Mouse (Mus musculus): ENCODE measurements around the gene Dusp23. TPM values are rescaled to one million over a fixed set of nuclear protein-coding genes. Genes with fewer than 3 reads are reported as not detected.

Dusp23 gene
- polyA plus RNA-seq (2012; fragmentation: generic; extraction: Trizol) = 0.89 TPM
- long read RNA-seq, experiment 1, partial matches to known transcripts = 0 of 1 reads
- long read RNA-seq, experiment 1, other reads (novel, unspliced or antisense) = 0 of 1 reads
- long read RNA-seq, experiment 2 = 0 reads

- no peaks in the 10 kb centered on the region for H3K36me3 ChIP-seq (ENCODE audit: control insufficient read depth, insufficient read depth)
- peak within 1 kb of the TSS; percentile 25 for H3K4me3 ChIP-seq (ENCODE audit: insufficient read depth, poor library complexity, severe bottlenecking)
- H3K79me2 ChIP-seq (ENCODE audit: control insufficient read depth, insufficient read depth) = no peaks in the 10 kb centered on the region
- H3K27me3 ChIP-seq (ENCODE audit: control insufficient read depth, insufficient read depth, insufficient read length) = no peaks in the 10 kb centered on the region
- peak within 1 kb of the TSS; percentile 93 for H3ac ChIP-seq (ENCODE audit: control insufficient read depth, insufficient read length, low read depth)
- peak; percentile 68 for TF ChIP-seq CTCF (IDR thresholded peaks at IDR 0.05; ENCODE audit: control insufficient read depth, insufficient read depth, insufficient read length)
- no peak for TF ChIP-seq MAX (IDR thresholded peaks at IDR 0.05)
- no peaks in the 10 kb centered on the region for H3K79me3 ChIP-seq (ENCODE audit: low read depth)
Measured at GRCm38 (mm10) chr1:172632451-172633326, at the start of gene Dusp23. Dusp23 (minus strand) TSS chr1:172632962.

- H3K79me2 ChIP-seq (ENCODE audit: control insufficient read depth, insufficient read depth) = no peaks in the 10 kb centered on the region
- no peak overlapping the region for H3ac ChIP-seq (ENCODE audit: control insufficient read depth, insufficient read length, low read depth)
- H3K79me3 ChIP-seq (ENCODE audit: low read depth) = no peaks in the 10 kb centered on the region
- H3K36me3 ChIP-seq (ENCODE audit: control insufficient read depth, insufficient read depth) = no peaks in the 10 kb centered on the region
- TF ChIP-seq MAX (IDR thresholded peaks at IDR 0.05) = no peak
- TF ChIP-seq CTCF (IDR thresholded peaks at IDR 0.05; ENCODE audit: control insufficient read depth, insufficient read depth, insufficient read length) = no peak
- no peak for TF ChIP-seq USF1 (IDR thresholded peaks at IDR 0.05; ENCODE audit: low read depth)
- no peak for TF ChIP-seq MYOD1 (IDR thresholded peaks at IDR 0.05; ENCODE audit: control insufficient read depth, insufficient read length, low read depth)
- H3K4me3 ChIP-seq (ENCODE audit: insufficient read depth, poor library complexity, severe bottlenecking) = no peak overlapping the region
- no peaks in the 10 kb centered on the region for H3K27me3 ChIP-seq (ENCODE audit: control insufficient read depth, insufficient read depth, insufficient read length)
Measured at GRCm38 (mm10) chr1:172680742-172681141, 48.0 kb upstream of the Dusp23 start.

- Histone ChIP-seq H3K27me3 (ENCODE audit: control insufficient read depth, insufficient read depth, insufficient read length) (no peaks in the 10 kb centered on the region), H3ac (ENCODE audit: control insufficient read depth, insufficient read length, low read depth) (no peak overlapping the region), H3K36me3 (ENCODE audit: control insufficient read depth, insufficient read depth) (no peaks in the 10 kb centered on the region), H3K79me3 (ENCODE audit: low read depth) (no peaks in the 10 kb centered on the region), H3K4me3 (ENCODE audit: insufficient read depth, poor library complexity, severe bottlenecking) (no peak overlapping the region), H3K79me2 (ENCODE audit: control insufficient read depth, insufficient read depth) (no peaks in the 10 kb centered on the region)
- TF ChIP-seq CEBPB (IDR thresholded peaks at IDR 0.05; ENCODE audit: low read depth) (no peak), CTCF (IDR thresholded peaks at IDR 0.05; ENCODE audit: control insufficient read depth, insufficient read depth, insufficient read length) (no peak), MYOG (IDR thresholded peaks at IDR 0.05; ENCODE audit: control insufficient read depth, extremely low read depth, insufficient read length) (no peak), USF1 (IDR thresholded peaks at IDR 0.05; ENCODE audit: low read depth) (no peak), FOSL1 (IDR thresholded peaks at IDR 0.05; ENCODE audit: insufficient read depth, low read length, poor library complexity, severe bottlenecking) (no peak), MYOD1 (IDR thresholded peaks at IDR 0.05; ENCODE audit: control insufficient read depth, insufficient read length, low read depth) (no peak), MAX (IDR thresholded peaks at IDR 0.05) (no peak)
Measured at GRCm38 (mm10) chr1:172670716-172671115, 38.0 kb upstream of the Dusp23 start.

GRCm38 (mm10) chr1:172667597-172667996 is 34.8 kb upstream of the Dusp23 start:
- Histone ChIP-seq H3K4me3 (ENCODE audit: insufficient read depth, poor library complexity, severe bottlenecking) (no peak overlapping the region), H3K27me3 (ENCODE audit: control insufficient read depth, insufficient read depth, insufficient read length) (no peaks in the 10 kb centered on the region), H3ac (ENCODE audit: control insufficient read depth, insufficient read length, low read depth) (no peak overlapping the region), H3K79me2 (ENCODE audit: control insufficient read depth, insufficient read depth) (no peaks in the 10 kb centered on the region), H3K79me3 (ENCODE audit: low read depth) (no peaks in the 10 kb centered on the region), H3K36me3 (ENCODE audit: control insufficient read depth, insufficient read depth) (no peaks in the 10 kb centered on the region)
- TF ChIP-seq MAX (IDR thresholded peaks at IDR 0.05) (no peak), CEBPB (IDR thresholded peaks at IDR 0.05; ENCODE audit: low read depth) (no peak), FOSL1 (IDR thresholded peaks at IDR 0.05; ENCODE audit: insufficient read depth, low read length, poor library complexity, severe bottlenecking) (no peak), MYOD1 (IDR thresholded peaks at IDR 0.05; ENCODE audit: control insufficient read depth, insufficient read length, low read depth) (no peak), MYOG (IDR thresholded peaks at IDR 0.05; ENCODE audit: control insufficient read depth, extremely low read depth, insufficient read length) (no peak), CTCF (IDR thresholded peaks at IDR 0.05; ENCODE audit: control insufficient read depth, insufficient read depth, insufficient read length) (no peak)

GRCm38 (mm10) chr1:172665457-172665856 is 32.7 kb upstream of the Dusp23 start:
- Histone ChIP-seq H3ac (ENCODE audit: control insufficient read depth, insufficient read length, low read depth) (no peak overlapping the region), H3K79me2 (ENCODE audit: control insufficient read depth, insufficient read depth) (no peaks in the 10 kb centered on the region), H3K79me3 (ENCODE audit: low read depth) (no peaks in the 10 kb centered on the region), H3K4me3 (ENCODE audit: insufficient read depth, poor library complexity, severe bottlenecking) (no peak overlapping the region), H3K36me3 (ENCODE audit: control insufficient read depth, insufficient read depth) (no peaks in the 10 kb centered on the region), H3K27me3 (ENCODE audit: control insufficient read depth, insufficient read depth, insufficient read length) (no peaks in the 10 kb centered on the region)
- no peak for TF ChIP-seq MYOG (IDR thresholded peaks at IDR 0.05; ENCODE audit: control insufficient read depth, extremely low read depth, insufficient read length)
- no peak for TF ChIP-seq USF1 (IDR thresholded peaks at IDR 0.05; ENCODE audit: low read depth)
- TF ChIP-seq MAX (IDR thresholded peaks at IDR 0.05) = no peak
- TF ChIP-seq CEBPB (IDR thresholded peaks at IDR 0.05; ENCODE audit: low read depth) = no peak
- TF ChIP-seq MYOD1 (IDR thresholded peaks at IDR 0.05; ENCODE audit: control insufficient read depth, insufficient read length, low read depth) = no peak
- TF ChIP-seq FOSL1 (IDR thresholded peaks at IDR 0.05; ENCODE audit: insufficient read depth, low read length, poor library complexity, severe bottlenecking) = no peak
- TF ChIP-seq CTCF (IDR thresholded peaks at IDR 0.05; ENCODE audit: control insufficient read depth, insufficient read depth, insufficient read length) = no peak

GRCm38 (mm10) chr1:172659688-172660087 is 26.9 kb upstream of the Dusp23 start:
- Histone ChIP-seq H3K27me3 (ENCODE audit: control insufficient read depth, insufficient read depth, insufficient read length) (no peaks in the 10 kb centered on the region), H3K4me3 (ENCODE audit: insufficient read depth, poor library complexity, severe bottlenecking) (no peak overlapping the region), H3K79me2 (ENCODE audit: control insufficient read depth, insufficient read depth) (no peaks in the 10 kb centered on the region), H3K79me3 (ENCODE audit: low read depth) (no peaks in the 10 kb centered on the region), H3ac (ENCODE audit: control insufficient read depth, insufficient read length, low read depth) (no peak overlapping the region), H3K36me3 (ENCODE audit: control insufficient read depth, insufficient read depth) (no peaks in the 10 kb centered on the region)
- TF ChIP-seq FOSL1 (IDR thresholded peaks at IDR 0.05; ENCODE audit: insufficient read depth, low read length, poor library complexity, severe bottlenecking) (no peak), MYOD1 (IDR thresholded peaks at IDR 0.05; ENCODE audit: control insufficient read depth, insufficient read length, low read depth) (no peak), CEBPB (IDR thresholded peaks at IDR 0.05; ENCODE audit: low read depth) (no peak), MYOG (IDR thresholded peaks at IDR 0.05; ENCODE audit: control insufficient read depth, extremely low read depth, insufficient read length) (no peak), CTCF (IDR thresholded peaks at IDR 0.05; ENCODE audit: control insufficient read depth, insufficient read depth, insufficient read length) (no peak), USF1 (IDR thresholded peaks at IDR 0.05; ENCODE audit: low read depth) (no peak)

Measured in C2C12 (cell line).